Mouse (Mus musculus): Measurements from ENCODE around the gene Gpr152.

GRCm38 (mm10) chr19:4194021-4194724 lies 54.6 kb downstream of the Gpr152 start:
- peak; percentile 27 to 44; a peak in 2 of 4 replicates for TF ChIP-seq POLR2A (IDR thresholded peaks at IDR 0.05; ENCODE audit: control insufficient read depth in 1 of 2, insufficient read depth in 1 of 2, low read depth in 1 of 2, low read length in 2 of 2, poor library complexity in 1 of 2)
- no peak for TF ChIP-seq CTCF (IDR thresholded peaks at IDR 0.05 in 2 of 3, conservative IDR thresholded peaks at IDR 0.05 in 1 of 3; ENCODE audit: control insufficient read depth in 1 of 3, insufficient read depth in 1 of 3, low read depth in 2 of 3, low read length in 3 of 3, poor library complexity in 1 of 3, severe bottlenecking in 1 of 3)

All from MEL (cell line).